Mouse (Mus musculus) intestine, embryonic 16.5 days (tissue): ENCODE results near the gene Pde7b. TPM values are rescaled to one million over a fixed set of nuclear protein-coding genes. Genes with fewer than 3 reads are reported as not detected.

ENCODE experiments used
- ATAC-seq: fragments of 200-750 bp; cut with Nextera tagmentation; 2 replicates; pipeline ENCODE4 v1.8.0; 2017; ENCODE audit warnings: moderate TSS enrichment, moderate library complexity
- H3K27ac ChIP-seq: fragments of 300-500 bp; sonication (generic); 2 replicates; pipeline ENCODE4 v1.5.1; 2014; ENCODE audit warnings: mild to moderate bottlenecking, low read length
- H3K27me3 ChIP-seq: fragments of 300-500 bp; sonication (generic); replicated peaks from 2 replicates; pipeline ENCODE4 v1.6.1; 2014; ENCODE audit warnings: low read length, control low read depth, mixed read lengths; ENCODE audit not compliant: control insufficient read depth, insufficient read depth
- H3K36me3 ChIP-seq: fragments of 300-500 bp; sonication (generic); 2 replicates; pipeline ENCODE4 v1.6.1; 2014; ENCODE audit warnings: low read length, control low read depth; ENCODE audit not compliant: control insufficient read depth, insufficient read depth
- H3K4me1 ChIP-seq: fragments of 300-500 bp; sonication (generic); 2 replicates; pipeline ENCODE4 v1.6.1; 2014; ENCODE audit warnings: low read length, control low read depth, mixed read lengths; ENCODE audit not compliant: control insufficient read depth, insufficient read depth
- H3K4me2 ChIP-seq: fragments of 300-500 bp; sonication (generic); 2 replicates; pipeline ENCODE4 v1.6.1; 2014; ENCODE audit warnings: low read depth, low read length, control low read depth
- H3K4me3 ChIP-seq: fragments of 300-500 bp; sonication (generic); 2 replicates; pipeline ENCODE4 v1.5.1; 2014; ENCODE audit warnings: mild to moderate bottlenecking, low read length
- H3K9ac ChIP-seq: fragments of 300-500 bp; sonication (generic); 2 replicates; pipeline ENCODE4 v1.6.1; 2014; ENCODE audit warnings: low read depth, low read length
- H3K9me3 ChIP-seq: fragments of 300-500 bp; sonication (generic); 2 replicates; pipeline ENCODE4 v1.6.1; 2016; ENCODE audit warnings: low read length, control low read depth; ENCODE audit not compliant: control insufficient read depth
- WGBS: fragments of 180-500 bp; shearing (Covaris S2); extraction: QIAGEN DNeasy Blood & Tissue Kit; methylation state at CpG from one replicate; pipeline ENCODE4 v1.1.7; 2014; 5-methylcytosine and 5-hydroxymethylcytosine counted together
- polyA plus RNA-seq: library from polyadenylated mRNA; unstranded; fragments of >200 nt; fragmentation: Nextera tagmentation; extraction: Ambion mirVana; gene quantifications from 2 replicates; pipeline ENCODE4 v1.2.1, GENCODE M21; 2015

The Pde7b gene
- polyA plus RNA-seq, 1 experiment from 2014 or later, result 2.0 TPM

DNA sequence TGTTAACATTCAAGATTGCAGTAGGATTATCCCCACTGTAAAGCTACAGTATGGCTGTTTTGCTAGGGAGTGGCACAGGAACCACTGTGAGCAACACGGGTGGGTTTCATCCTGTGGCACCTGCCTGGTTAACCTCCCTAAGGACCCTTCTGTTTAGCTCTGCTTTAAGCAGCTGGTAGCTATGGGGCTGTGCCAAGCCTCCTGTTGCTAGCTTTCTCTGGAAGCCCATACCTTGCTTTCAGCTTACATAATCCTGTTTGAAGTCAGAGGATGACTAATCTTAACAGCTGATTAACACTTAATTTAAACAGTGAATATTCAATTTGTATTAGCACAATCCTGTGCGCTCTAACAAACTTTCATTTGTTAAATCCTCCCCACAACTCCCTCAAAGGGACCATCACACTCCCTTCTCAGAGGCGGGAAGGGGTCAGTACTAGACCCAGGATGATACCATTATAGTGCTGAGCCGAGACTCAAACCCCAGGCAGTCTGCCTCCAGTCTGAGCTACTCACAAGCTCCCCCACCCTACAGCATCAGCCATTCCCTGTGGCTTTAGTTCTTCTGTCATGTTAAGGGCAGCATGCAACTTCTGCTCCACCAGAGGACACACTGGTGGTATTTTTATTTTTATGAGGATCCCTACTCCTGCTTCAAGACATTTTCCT, 362.3 kb downstream of the Pde7b start:
- Histone ChIP-seq H3K9me3 (no peaks in the 10 kb centered on the region), H3K36me3 (0 out of 2 replicates have a peak, but pooled peaks cover 4% of the 10 kb centered on the region), H3K4me1 (no peaks in the 10 kb centered on the region), H3K27me3 (no peaks in the 10 kb centered on the region), H3K9ac (no peak overlapping the region), H3K27ac (no peak overlapping the region), H3K4me2 (no peak overlapping the region), H3K4me3 (no peak overlapping the region)
- ATAC-seq, result no peak
- 71% methylated on average over 4 of the region's 4 CpGs for WGBS

DNA sequence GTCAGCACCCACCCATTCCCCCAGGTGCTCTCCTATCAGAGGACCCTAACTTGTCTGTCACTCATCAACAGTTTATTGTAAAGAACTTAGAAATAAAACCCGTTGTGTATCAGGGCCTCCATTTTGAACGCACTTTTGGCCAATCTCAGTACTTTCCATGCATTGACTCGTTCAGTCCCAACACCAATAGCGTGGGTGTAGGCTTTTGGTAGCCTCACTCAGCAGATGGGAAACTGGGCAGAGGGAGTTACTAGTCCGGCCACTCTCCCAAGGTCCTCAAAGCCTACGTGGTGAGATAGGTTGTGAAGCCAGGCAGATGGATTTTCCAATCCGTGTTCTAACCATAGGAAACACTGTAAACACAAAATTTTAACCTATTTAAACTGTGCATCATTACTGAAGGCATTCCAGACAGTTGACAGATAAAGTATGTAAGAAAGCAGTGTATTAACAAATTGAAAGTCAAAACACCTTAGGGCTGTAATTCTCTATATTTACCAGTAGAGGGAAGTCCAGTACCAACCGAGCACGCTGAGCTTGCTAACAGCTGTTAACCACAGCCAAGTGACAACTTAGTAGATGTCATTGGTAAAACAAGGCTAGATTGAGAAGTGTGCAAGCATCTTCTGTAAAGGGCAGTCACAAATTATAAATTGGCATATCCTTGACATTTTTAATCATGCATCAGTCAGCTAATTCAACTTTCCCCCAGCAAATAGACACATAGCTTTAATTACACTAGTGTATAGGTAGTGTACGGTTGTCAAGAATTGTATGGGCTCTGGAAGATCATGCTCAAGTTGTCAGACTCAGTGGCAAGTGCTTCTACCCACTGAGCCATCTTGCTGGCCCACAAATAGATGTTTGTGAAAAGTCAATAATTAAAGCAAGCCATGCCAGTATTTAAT, 363.1 kb downstream of the Pde7b start:
- Histone ChIP-seq H3K27ac (no peak overlapping the region), H3K9ac (no peak overlapping the region), H3K36me3 (0 out of 2 replicates have a peak, but pooled peaks cover 4% of the 10 kb centered on the region), H3K4me2 (no peak overlapping the region), H3K4me1 (no peaks in the 10 kb centered on the region), H3K9me3 (no peaks in the 10 kb centered on the region), H3K4me3 (no peak overlapping the region), H3K27me3 (no peaks in the 10 kb centered on the region)
- ATAC-seq, result no peak
- 60% methylated on average over 10 of the region's 10 CpGs for WGBS

DNA sequence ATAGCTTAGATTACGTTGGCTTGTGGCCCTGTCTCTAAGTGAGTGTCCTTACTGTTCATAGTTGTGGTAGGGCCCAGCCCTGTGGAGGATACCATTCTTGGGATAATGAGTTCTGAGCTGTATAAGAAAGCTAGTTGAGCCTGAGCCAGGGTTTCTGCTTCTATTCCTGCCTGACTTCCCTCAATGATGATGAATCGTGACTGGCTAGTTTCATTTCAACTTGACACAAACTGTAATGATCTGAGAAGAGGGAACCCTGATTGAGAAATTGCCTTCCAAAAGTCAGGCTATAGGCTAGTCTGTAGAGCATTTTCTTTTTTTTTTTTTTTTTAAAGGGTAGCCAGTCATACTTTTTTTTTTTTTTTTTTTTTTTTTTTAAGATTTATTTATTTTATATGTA, 376.0 kb downstream of the Pde7b start:
- no peak overlapping the region for H3K27ac ChIP-seq
- H3K36me3 ChIP-seq, result peaks cover 7% of the 10 kb centered on the region; the same call in 1 of the 2 replicates
- peaks cover 6% of the 10 kb centered on the region for H3K4me1 ChIP-seq
- H3K27me3 ChIP-seq, result no peaks in the 10 kb centered on the region
- H3K4me3 ChIP-seq, result no peak overlapping the region
- no peak overlapping the region for H3K9ac ChIP-seq
- 85% methylated on average over 2 of the region's 2 CpGs for WGBS
- H3K9me3 ChIP-seq, result no peaks in the 10 kb centered on the region
- H3K4me2 ChIP-seq, result no peak overlapping the region
- no peak for ATAC-seq

Other genes starting within 250 kb of the Pde7b start
- gene Ahi1, start 227.5 kb upstream of the Pde7b start, polyA plus RNA-seq, result 5.0 and 5.8 TPM in 2 replicates